7 mouse cellular contexts compared by ENCODE assay signal in genomic region chr9:85843891-85844646, GRCm38 (mm10). TPM values are rescaled to one million over a fixed set of nuclear protein-coding genes. Genes with fewer than 3 reads are reported as not detected.
A peak's percentile ranks its signal among the peaks of the same experiment; 100 is the strongest.
DNase-seq lines count a peak whose midpoint lies in the region; ATAC-seq lines count a peak whose summit lies in the region.

No protein-coding gene starts in this region.

- peaks cover 20% of the 10 kb centered on the region for H3K4me1 ChIP-seq in embryonic facial prominence, embryonic 15.5 days
- H3K4me1 ChIP-seq in neural tube, embryonic 13.5 days (replicated peaks), result peaks cover 33% of the 10 kb centered on the region

- no peaks in the 10 kb centered on the region for H3K27me3 ChIP-seq in embryonic facial prominence, embryonic 15.5 days
- peaks cover 11% of the 10 kb centered on the region for H3K27me3 ChIP-seq in neural tube, embryonic 13.5 days

- peak; percentile 25 to 40 for DNase-seq in layer of hippocampus, postnatal 10 days (ENCODE audit: low spot score in 2 of 2)
- DNase-seq in layer of hippocampus, adult 11-12 months (ENCODE audit: low spot score), result no peak
- peak; percentile 16 for DNase-seq in WW6 (ENCODE audit: low read depth, low spot score)
- DNase-seq in kidney, postnatal 14 days, result peak; percentile 18
- no peak for DNase-seq in spleen, adult 12 weeks (ENCODE audit: low spot score)

- peak overlapping the region; percentile 97 for H3K4me2 ChIP-seq in embryonic facial prominence, embryonic 15.5 days (replicated peaks)
- H3K4me2 ChIP-seq in neural tube, embryonic 13.5 days, result peak overlapping the region; percentile 95

- H3K9me3 ChIP-seq in embryonic facial prominence, embryonic 15.5 days (replicated peaks), result no peaks in the 10 kb centered on the region
- H3K9me3 ChIP-seq in neural tube, embryonic 13.5 days, result no peaks in the 10 kb centered on the region

- peak overlapping the region; percentile 96 for H3K27ac ChIP-seq in embryonic facial prominence, embryonic 15.5 days (replicated peaks)
- H3K27ac ChIP-seq in neural tube, embryonic 13.5 days (replicated peaks), result peak overlapping the region; percentile 84

- no peaks in the 10 kb centered on the region; the same call in 1 of the 2 replicates for H3K36me3 ChIP-seq in embryonic facial prominence, embryonic 15.5 days
- H3K36me3 ChIP-seq in neural tube, embryonic 13.5 days, result peaks cover 3% of the 10 kb centered on the region; the same call in 1 of the 2 replicates

- WGBS in embryonic facial prominence, embryonic 15.5 days, result 3% methylated on average over 80 of the region's 80 CpGs
- 3% methylated on average over 79 of the region's 80 CpGs for WGBS in neural tube, embryonic 13.5 days

- peak overlapping the region; percentile 59 for H3K9ac ChIP-seq in embryonic facial prominence, embryonic 15.5 days
- peak overlapping the region; percentile 83 for H3K9ac ChIP-seq in neural tube, embryonic 13.5 days

- peak; percentile 16; the same call in 1 of the 2 replicates for ATAC-seq in embryonic facial prominence, embryonic 15.5 days (ENCODE audit: insufficient number of reproducible peaks, low FRiP score, low TSS enrichment, low read depth)
- ATAC-seq in neural tube, embryonic 13.5 days (ENCODE audit: low read depth), result peak; percentile 59

- peak overlapping the region; percentile 73 for H3K4me3 ChIP-seq in embryonic facial prominence, embryonic 15.5 days (replicated peaks)
- H3K4me3 ChIP-seq in neural tube, embryonic 13.5 days, result peak overlapping the region; percentile 76

RNA-seq across cellular contexts. Expression of gene Tpbg, which starts 1.9 kb away (rescaled TPM):
- 10 to 100 TPM; 14.0 to 18.4 TPM for total RNA-seq in layer of hippocampus, postnatal 10 days (2021)
- 28.9 and 31.0 TPM in 2 replicates for polyA plus RNA-seq in embryonic facial prominence, embryonic 15.5 days (2015; fragmentation: Nextera tagmentation; extraction: Ambion mirVana)
- 21.1 and 21.7 TPM in 2 replicates for polyA plus RNA-seq in neural tube, embryonic 13.5 days (2015; fragmentation: Nextera tagmentation; extraction: Ambion mirVana)

Comparison
In these comparisons a context has a peak if more than half of its experiments do, and no peak if none do; other contexts are left out.
1. DNase-seq: peak in layer of hippocampus, postnatal 10 days (2 of 2), WW6 (single experiment) and kidney, postnatal 14 days (single experiment); none in layer of hippocampus, adult 11-12 months (single experiment) and spleen, adult 12 weeks (single experiment).